Mouse (Mus musculus) urinary bladder, adult 2 months (tissue): ENCODE data around the gene P4hb. TPM values are rescaled to one million over a fixed set of nuclear protein-coding genes. Genes with fewer than 3 reads are reported as not detected.
A peak's percentile ranks its signal among the peaks of the same experiment; 100 is the strongest.
"Not testable (repeated sequence)": the region's sequence is repeated elsewhere in the genome, so short reads cannot be mapped to it uniquely, and the experiment has no call there.

Experiments
- DNase-seq: peaks from one replicate; pipeline ENCODE4 v3.0.0; 2022; ENCODE audit warnings: low spot score
- polyA plus RNA-seq: library from polyadenylated mRNA; depleted of rRNA; stranded (reverse); fragments of >200 nt; gene quantifications from 2 replicates; pipeline ENCODE4 v1.2.3, GENCODE M21; 2012

P4hb gene
- polyA plus RNA-seq, 1 experiment = 272 TPM

DNA sequence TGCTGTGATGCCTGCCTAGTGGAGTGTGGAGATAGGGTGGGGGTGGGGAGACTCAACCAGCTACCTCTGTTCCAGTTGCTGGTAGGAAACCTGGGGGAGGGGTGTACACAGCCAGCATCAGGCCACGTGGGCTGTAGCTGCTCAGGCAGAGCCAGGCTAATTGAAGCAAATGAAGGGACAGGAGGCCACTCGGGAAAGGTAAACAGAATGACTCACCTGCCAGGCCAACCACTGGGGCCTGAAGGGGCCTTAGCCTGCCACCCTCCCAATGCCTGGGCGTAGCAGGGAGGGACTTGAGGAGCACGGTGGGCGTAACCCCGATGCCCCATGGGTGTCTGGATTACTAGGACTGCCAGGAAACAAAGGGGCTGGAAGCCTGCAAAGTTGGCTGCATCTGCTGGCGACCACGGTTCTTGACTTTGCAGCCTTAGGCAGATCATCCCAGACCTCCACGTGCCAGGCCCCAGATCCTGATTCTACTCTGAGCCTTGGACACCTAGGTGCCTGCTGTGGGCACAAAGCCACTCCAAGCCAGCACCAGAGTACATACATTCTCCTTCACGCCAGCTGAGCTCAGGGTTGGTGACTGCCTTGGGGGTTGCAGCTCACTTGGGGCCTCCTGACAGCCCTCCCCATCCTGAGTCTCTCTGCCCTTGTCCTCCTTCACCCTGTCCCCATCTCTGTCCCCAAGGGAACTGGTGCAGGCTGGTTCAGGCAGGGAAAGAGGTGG lies 33.6 kb downstream of the P4hb start:
- DNase-seq = peak; percentile 48

DNA sequence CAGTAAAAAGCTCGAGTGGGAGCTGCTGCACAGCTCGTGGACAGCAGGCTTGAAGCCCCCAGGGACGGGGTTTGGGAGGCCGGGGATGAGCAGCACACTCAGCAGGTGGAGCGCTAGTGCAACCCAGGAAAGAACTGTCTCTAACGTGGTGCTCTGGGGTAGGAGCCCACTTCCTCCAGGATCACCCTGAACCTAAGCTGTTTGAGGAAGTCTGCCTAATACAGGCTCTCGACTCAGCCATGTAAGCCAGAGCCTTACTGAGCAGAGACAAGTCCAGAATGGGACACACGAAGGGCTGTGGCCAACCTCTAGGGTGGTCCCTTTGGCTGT lies 34.1 kb downstream of the P4hb start:
- DNase-seq = no peak

DNA sequence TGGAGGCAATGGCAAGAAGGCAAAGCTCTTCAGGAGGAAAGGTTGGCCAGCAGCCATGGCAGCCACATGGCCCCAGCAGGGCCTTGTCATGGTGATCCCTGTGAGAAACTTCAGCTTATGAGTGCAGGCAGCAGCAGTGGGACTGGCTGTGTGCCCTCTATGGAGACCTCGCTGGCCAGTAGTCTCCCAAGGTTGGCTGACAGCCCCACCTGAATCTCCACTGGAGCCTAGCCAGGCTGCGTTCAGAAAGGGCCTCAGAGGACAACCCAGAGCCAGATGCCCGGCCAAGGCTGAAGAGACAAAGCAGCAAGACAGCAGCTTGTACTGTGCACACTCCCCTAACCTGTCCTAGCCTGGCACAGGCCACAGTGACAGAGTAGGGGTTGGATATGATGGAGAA lies 34.6 kb downstream of the P4hb start:
- no peak for DNase-seq

DNA sequence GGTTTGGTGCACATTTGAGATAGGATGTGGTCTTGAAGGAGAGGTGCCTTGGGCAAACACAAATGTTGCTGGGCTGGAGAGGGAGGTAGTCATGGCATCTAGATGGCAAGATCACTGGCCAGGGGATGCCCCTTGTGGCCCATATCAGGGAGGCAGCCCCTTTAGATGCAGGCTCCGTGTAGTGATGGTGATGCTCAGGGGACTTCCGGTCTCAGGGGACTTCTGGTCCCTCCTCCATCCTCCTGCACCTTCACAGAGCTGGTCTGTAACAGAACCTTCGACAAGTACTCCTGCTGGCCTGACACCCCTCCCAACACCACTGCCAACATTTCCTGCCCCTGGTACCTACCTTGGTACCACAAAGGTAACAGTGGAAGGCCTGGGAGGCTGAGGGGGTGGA lies 37.2 kb downstream of the P4hb start:
- DNase-seq = no peak

DNA sequence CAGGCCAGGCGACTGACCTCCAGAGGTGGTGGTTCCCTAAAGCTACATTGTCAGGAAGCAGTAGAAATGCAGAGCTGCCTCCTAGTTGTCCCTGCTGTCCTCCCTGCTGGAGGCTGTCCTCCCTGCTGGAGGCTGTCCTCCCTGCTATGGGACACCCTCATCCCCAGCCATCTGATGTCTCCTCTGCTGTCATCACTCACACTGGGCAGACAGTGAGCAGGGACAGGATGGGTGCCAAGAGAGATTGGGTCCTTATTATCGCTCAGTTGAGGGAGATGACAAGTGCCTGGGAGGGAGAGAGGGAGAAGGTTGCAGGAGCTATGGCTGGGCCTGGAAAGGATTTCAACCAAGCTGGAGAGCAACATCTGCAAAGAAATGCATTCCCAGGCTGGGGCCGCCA lies 37.9 kb downstream of the P4hb start:
- no peak for DNase-seq

DNA sequence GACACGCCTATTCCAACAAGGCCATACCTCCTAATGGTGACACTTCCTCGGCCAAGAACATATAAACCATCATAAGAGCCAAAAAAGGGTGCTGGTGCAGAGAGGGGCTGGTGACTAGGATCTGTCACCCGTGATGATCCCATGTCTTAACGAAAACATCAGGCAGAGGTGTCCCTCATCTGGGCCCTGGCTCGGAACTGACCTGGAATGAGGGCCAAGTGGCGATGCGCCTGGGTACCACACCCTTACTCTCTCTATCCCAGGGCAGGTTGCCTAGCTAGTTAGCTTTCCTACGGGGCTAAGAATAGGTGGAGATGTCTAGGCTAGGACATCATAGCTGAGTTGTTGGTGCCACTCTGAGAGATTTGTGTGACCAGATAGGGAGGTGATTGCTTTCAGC lies 39.0 kb downstream of the P4hb start:
- DNase-seq = no peak

DNA sequence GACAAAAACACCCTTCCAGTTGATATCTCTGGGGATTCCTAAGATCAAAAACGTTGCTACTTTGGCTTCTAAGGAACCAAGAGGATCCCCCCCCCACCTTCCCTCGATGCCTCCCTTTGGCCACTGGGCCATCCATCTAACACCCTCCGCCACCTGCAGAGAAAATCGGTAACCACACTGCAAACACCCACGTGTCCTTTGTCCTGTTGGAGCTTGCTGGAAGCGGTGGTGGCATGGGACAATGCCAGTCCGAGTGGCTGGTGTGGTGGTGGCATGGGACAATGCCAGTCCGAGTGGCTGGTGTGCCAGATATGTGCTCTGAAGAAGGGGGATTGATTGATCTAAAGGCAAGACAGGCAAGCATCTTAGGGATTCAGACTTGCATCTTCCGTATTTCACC lies 41.4 kb downstream of the P4hb start:
- DNase-seq = no peak

DNA sequence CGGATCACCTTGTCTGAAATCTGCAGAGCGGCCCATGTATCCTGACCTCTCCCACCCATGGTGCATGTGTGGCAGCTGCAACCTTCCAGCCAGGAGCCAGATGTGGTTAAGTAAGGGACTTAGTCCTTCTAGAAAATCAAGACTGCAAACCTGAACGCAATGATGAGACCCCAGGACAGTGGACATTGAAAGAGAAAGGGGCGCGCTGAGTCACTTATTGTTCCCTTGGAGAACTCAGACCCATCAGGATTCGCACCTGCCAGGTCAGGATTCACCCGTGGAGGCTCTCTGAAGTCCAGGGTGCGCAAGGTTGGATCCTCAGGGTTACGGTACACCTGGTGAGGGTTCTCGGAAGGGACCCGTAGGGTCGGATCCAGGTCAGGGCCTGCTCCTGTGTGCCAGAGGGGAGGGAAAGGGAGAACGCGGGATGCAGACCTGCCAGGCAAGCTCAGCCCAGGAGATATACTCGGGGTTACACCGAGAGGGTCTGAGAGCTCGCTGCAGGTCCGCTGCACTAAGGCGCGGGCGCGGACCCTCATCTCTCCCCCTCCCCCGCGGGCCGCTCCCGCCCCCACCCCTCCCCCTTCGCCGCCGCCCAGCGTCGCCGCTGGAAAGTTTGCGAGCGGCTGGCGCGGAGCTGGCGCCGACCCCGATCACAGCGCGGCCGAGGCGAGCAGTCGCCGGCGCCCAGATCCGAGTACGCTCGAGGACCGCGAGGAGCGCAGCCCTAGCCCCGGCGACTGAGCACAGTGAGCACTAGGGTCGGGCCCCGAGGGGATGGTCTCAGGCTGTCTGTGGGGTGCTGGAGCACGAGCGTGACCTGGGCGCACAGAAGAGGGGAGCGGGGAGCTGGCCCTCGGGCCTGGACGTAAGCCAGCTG lies 42.7 kb downstream of the P4hb start, which contains the start of gene Gcgr:
Gcgr (plus strand) TSS at position 615 of the 880 bp plus-strand sequence.
- peak; percentile 35 for DNase-seq

DNA sequence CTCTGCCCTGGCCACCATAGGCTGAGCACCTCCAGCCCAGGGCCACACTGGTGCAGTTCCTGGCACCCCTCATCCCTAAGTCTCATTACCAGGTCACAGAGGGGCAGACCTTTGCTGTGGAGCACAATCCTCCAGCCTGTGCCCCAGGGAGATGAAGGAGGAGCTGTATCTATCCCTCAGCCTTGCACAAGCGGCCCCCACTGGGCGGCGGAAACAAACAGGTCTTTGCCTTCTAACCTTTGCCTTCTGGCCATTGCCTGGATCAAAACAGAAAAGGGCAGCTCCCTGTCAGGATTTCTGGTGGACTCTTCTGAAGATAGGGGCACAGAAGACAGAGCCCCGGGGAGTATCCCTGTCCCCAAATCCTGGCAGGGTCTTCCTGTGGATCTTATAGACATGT lies 44.1 kb downstream of the P4hb start:
- DNase-seq = no peak

DNA sequence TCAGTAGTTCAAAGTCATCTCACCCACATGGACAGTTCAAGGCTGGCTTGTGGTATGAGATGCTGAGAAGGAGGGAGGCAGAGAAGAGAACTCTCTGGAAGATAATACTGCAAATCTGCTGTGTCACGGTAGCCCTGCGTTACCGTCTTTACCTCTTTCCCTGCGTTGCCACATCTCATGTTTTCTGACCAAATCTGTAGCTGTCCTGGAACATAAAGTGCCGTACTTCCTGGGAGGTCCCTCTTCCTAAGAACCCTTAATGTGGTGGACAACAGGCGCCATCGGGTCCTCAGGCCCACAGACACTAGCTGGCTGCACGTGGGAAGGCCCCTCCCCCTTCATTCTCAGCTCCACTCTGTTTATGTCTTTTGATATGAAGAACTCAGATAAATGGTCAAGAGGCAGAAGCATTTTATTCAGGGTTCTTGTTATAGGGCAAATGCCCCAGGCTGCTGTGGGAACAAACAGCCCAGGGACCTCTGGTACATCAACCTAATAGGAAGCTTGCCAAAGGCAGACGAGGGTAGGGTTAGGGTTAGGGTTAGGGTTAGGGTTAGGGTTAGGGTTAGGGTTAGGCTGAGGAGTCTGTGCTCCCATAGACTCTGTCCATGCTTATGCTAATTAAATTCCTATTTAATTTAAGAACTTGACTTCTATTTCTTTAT lies 45.2 kb downstream of the P4hb start:
- no peak for DNase-seq

DNA sequence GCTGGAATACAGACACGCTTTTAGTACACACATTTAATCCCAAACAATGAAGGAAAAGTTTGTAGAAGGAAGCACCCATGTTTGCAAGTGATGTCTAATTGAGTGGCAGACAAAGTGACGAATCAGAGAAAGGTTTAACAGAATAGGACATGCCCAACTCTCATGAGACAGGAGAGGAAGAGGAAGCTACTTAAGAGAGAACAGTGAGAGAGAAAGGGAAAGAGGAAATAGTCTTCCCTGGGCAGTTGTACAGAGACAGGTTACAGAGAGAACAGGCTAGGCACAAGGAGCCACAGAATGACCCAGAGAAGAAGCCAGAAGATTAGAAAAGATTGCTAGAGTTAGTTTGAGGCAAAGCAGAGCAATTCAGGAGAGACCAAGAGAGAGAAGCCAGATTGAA lies 47.1 kb downstream of the P4hb start:
- no peak for DNase-seq

DNA sequence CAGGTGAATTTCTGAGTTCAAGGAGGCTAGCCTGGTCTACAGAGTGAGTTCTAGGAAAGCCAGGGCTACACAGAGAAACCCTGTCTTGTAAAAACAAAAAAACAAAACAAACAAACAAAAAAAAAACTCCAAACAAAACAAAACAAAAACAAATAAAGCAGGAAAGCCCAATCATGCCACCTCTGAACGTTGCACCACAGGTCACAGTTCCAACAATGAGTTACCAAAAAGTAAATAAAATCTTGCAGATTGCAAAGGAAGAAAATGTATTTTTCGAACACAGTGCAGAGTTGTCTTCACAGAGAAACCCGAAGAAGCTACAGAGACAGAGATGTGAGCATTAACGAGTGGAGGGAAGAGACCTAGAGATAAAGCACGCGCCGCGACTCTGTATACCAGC lies 50.5 kb downstream of the P4hb start:
- no peak for DNase-seq

DNA sequence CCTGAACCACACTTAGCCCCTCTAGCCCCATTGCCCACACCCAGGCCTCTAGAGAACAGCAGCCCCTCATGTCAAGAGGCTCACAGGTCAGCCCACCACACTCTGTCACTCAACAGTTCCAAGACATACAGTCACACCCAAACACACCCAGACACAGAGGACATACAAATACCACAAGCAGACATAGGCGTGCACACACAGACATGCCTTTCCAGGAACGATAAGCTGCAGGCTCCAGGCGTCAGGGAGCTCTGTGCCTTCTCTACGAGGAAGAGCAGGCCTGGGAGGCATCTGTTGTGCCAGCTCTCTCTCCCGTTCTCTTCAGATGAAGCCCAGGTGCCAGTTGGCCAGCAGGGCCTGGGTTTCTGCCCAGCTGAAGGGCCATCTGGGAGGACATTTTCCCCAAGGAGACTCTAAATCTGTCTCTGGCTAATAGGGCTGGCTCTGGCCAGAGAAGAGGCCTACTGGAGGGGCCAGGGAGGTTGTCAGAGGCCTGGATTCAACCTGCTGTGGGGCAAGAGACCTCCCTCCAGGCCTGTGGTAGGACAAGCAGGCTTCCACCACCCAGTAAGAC lies 52.0 kb downstream of the P4hb start:
- DNase-seq = no peak

DNA sequence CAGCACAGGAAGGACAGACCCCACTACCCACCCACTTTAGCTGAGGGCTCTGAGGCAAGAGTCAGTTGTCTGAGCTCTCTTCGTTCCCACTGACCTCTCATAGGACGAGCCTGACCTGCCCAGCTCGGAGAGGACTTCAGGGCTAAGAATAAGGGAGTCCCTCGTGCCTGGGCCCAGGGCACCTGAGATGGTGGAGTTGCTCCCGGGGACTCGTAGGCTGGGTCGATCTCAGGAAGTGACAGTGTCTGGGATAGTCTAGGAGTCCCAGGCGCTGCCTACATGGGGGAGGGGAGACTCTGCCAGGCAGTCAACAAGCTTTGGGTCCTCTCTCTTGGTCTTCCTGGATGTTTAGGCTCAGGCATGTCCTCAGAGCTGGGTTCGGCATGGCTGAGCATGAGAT lies 52.6 kb downstream of the P4hb start:
- no peak for DNase-seq

DNA sequence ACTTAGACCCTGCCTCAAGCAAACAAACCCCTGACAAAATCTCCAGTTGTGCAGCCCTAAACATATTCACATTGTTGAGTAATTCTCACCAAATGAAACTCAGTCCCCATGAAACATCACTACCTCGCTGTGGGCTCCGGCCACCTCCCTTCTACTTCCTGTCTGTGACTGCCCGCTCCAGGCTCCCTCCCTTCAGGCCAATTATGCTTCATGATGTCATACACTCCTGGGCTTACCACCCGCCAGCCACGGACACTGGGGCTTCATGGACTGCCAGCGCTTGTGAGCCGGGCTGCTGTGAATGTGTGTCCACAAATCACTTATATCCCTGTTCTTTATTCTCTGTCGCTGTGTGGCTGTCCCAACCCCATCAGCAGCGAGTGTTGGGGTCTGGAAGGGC lies 53.3 kb downstream of the P4hb start:
- no peak for DNase-seq

DNA sequence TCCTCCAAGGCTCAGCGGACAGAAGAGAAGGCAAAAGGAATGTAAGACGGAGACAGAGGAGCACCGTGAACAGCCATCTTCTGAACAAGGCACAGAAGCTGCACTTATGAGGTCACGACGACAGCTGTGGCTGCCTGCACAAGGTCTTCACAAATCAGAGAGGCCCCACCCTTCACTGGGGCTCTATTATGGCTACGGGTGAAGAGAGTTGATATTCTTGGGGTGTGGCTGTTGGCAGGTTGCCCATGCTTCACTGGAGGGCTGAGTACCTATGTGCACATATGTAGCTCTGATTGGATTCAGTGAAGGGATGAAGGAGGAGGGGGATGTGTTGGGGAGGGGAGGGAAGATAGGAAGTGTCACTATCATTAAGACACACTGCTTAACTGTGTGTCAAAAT lies 54.5 kb downstream of the P4hb start:
- DNase-seq = no peak

DNA sequence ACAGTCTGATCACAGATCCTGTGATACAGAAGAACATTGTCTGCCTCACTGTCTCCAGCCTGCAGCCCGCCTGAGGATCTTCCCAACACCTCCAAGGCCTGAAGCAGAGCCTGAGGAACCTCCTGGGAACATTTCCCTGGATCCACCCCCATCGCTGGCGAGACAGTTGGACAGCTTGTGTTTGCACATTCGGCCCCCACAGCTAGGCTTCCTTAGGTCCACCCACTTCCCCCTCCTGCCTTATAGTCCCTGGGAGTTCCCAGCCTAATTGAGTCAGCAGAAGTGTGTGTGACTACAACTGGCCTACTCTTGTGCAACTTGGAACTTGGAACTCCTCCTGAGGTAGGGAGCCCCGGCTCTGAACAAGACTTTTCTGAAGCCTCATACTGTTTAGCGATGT lies 55.0 kb downstream of the P4hb start:
- no peak for DNase-seq

DNA sequence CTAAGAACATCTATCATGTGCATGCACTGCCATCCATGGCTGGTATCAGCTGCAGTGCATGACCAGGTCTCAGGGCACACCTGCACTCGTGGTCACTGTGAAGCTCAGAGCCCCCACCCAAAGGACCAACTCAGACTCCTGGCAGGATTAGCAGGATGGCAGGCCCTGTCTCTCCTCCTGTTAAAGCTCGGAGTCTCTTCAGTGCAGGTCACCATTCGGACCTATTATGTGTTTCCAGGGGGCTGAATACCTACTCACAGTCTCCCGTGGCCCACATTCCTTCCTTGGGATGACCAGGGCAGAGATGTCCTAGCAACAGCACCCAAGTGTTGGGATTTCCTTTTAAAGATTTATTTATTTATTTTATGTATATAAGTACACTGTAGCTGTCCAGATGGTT lies 55.9 kb downstream of the P4hb start:
- no peak for DNase-seq

DNA sequence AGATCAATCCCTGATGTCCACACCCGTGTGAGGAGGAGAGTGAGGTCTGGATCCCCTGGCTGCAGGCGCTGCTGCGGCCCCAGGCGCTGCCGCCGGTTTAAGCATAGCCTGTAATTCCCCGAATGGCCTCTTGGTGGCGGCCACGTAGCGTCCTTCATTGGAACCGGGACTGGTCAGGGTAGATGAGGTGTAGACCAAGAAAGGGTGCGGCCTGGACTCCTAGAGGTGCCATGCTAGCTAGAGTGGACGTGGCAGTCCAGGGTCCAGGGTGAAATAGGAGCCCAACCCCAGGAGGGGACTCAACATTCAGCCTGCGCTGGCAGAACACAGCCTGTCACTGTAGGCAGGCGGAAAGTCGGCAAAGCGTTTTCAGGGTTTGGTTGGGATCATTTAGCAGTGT lies 57.4 kb downstream of the P4hb start:
- DNase-seq = peak; percentile 80

DNA sequence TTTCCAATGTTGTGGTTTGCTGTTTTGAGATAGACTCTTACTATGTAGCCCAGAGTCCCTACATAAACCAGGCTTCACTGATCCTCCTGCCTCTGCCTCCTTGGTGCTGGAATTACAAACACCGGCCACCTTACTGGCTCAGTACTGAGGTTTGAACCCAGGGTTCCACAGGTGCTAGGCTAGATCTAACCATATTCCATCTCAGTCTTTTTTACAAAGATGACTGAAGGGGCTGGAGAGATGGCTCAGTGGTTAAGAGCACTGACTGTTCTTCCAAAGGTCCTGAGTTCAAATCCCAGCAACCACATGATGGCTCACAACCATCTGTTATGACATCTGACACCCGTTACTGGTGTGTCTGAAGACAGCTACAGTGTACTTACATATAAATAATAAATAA lies 58.8 kb downstream of the P4hb start:
- DNase-seq = not testable (repeated sequence)

DNA sequence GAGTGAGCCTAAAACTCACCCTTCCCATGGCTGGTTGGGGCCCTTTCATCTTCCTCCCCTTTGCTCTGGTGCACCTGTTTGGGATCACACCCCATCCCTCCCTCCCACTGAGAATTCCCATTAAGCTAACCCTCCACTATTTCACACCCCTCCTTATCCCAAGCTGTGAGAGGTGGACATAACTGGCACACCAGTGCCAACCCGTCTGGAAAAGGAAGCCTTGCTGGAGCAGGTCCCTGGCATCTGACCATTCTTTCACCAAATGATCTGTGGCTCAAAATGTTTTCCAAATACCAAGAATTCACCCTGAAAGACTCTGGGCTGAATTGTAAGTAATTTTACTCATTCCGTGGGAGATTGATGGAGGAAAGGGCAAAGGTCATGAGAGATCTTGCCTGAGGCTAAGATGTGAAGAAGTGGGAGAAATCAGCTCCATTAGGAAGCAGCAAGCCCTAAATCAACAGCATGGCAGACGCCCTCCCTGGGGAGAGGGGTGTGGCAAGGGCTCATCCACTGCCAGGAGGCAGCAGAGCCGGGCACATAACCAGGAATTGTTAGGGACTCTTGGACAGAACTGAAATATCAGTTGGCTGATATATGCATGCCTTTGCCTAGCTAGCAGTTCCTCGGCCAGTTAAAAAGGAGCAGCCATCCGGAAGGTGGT lies 60.1 kb downstream of the P4hb start:
- DNase-seq = no peak
